Mouse (Mus musculus) heart, adult 2 months (tissue): Measurements from ENCODE around the gene Pex5.

Experiments
- CTCF ChIP-seq: fragments of 200-600 bp; IDR thresholded peaks from 2 replicates; pipeline ENCODE4 v1.8.1; 2022; ENCODE audit warnings: antibody characterized with exemption, mild to moderate bottlenecking, moderate library complexity
- POLR2A ChIP-seq: fragments of 200-500 bp; IDR thresholded peaks from 2 replicates; pipeline ENCODE4 v1.6.1; 2011; ENCODE audit warnings: mild to moderate bottlenecking, low read depth, low read length, control low read depth; ENCODE audit not compliant: insufficient read depth

- TF ChIP-seq CTCF = no peak
- no peak for TF ChIP-seq POLR2A
These were observed 15.5 kb upstream of the Pex5 start for GRCm38 (mm10) chr6:124430379-124430778.
